Mouse (Mus musculus) limb, embryonic 13.5 days (tissue): ENCODE data around the gene Phf12. TPM values are rescaled to one million over a fixed set of nuclear protein-coding genes. Genes with fewer than 3 reads are reported as not detected.
"Not testable (repeated sequence)": the region's sequence is repeated elsewhere in the genome, so short reads cannot be mapped to it uniquely, and the experiment has no call there.

Source experiments
- ATAC-seq: fragments of 200-750 bp; cut with Nextera tagmentation; 2 replicates; pipeline ENCODE4 v1.8.0; 2017; ENCODE audit warnings: low read depth, moderate number of reproducible peaks, moderate TSS enrichment; ENCODE audit not compliant: low FRiP score
- H3K27ac ChIP-seq: fragments of 300-500 bp; sonication (generic); 2 replicates; pipeline ENCODE4 v1.5.1; 2015; ENCODE audit warnings: inconsistent platforms, mild to moderate bottlenecking, moderate library complexity
- H3K27me3 ChIP-seq: fragments of 300-500 bp; sonication (generic); 2 replicates; pipeline ENCODE4 v1.6.1; 2015; ENCODE audit warnings: mild to moderate bottlenecking, inconsistent platforms
- H3K36me3 ChIP-seq: fragments of 300-500 bp; sonication (generic); 2 replicates; pipeline ENCODE4 v1.6.1; 2015; ENCODE audit warnings: inconsistent platforms, mild to moderate bottlenecking, moderate library complexity
- H3K4me1 ChIP-seq: fragments of 300-500 bp; sonication (generic); 2 replicates; pipeline ENCODE4 v1.6.1; 2015; ENCODE audit warnings: inconsistent platforms
- H3K4me2 ChIP-seq: fragments of 300-500 bp; sonication (generic); replicated peaks from 2 replicates; pipeline ENCODE4 v1.6.1; 2015; ENCODE audit warnings: inconsistent platforms, mild to moderate bottlenecking, moderate library complexity
- H3K4me3 ChIP-seq: fragments of 300-500 bp; sonication (generic); 2 replicates; pipeline ENCODE4 v1.5.1; 2015; ENCODE audit warnings: moderate library complexity, mild to moderate bottlenecking, inconsistent platforms
- H3K9ac ChIP-seq: fragments of 300-500 bp; sonication (generic); 2 replicates; pipeline ENCODE4 v1.6.1; 2015; ENCODE audit warnings: mild to moderate bottlenecking, inconsistent platforms
- H3K9me3 ChIP-seq: fragments of 300-500 bp; sonication (generic); 2 replicates; pipeline ENCODE4 v1.6.1; 2016; ENCODE audit warnings: inconsistent platforms
- WGBS: fragments of 180-500 bp; shearing (Covaris S2); methylation state at CpG from one replicate; pipeline ENCODE4 v1.1.7; 2015; 5-methylcytosine and 5-hydroxymethylcytosine counted together
- polyA plus RNA-seq: library from polyadenylated mRNA; unstranded; fragments of >200 nt; fragmentation: Nextera tagmentation; extraction: Ambion mirVana; gene quantifications from 2 replicates; pipeline ENCODE4 v1.2.1, GENCODE M21; 2015

The Phf12 gene
- polyA plus RNA-seq, 1 experiment from 2014 or later, result 21.5 TPM

DNA sequence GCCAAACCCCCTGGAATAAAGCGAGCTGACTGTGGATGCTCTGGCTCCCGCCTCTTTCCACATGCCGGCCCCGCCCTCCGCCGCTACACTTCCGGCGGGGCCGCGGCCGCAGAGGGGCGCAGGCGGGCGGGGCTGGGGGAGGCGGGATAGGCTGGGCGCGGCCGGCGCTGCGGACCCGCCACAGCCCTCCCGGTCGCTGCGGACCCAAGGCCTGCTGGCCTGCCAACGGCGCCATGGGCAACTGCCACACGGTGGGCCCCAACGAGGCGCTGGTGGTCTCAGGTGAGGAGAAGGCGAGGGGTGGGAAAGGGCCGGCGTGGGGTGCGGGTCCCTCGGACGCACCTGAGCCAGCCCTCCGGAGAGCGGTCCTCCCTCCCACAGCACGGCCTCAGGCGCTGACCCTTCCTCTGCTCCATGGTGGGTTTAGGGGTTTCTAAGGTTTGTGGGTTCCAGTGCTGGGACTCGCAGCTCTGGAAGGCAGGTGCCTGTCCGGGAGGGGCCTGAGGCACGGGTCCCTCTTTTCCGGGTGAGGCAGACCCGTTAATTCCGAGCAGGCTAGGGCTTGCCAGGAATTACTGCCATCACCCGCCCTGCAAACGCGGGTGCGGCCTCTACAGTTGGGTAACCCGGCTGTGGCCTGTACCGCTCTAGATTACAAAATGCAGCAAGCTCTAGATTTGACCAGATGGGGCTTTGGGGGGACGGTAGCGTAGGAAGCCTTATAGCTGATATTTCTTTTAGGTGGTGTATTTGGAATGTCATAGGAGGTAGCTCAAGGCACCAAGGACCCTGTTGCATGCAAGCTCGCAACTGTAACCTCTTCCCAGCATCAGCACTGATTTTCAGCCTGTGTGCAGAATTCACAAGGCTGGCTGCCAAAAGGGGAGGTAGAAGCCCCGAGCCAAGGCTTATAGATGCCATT, 55.5 kb downstream of the Phf12 start, which contains the start of gene Flot2:
Gene Flot2 (plus strand): TSS at position 101 of the 922 bp plus-strand sequence.
- peak within 1 kb of the TSS; percentile 89 for H3K4me2 ChIP-seq
- H3K27me3 ChIP-seq, result no peaks in the 10 kb centered on the region
- H3K9ac ChIP-seq, result peak within 1 kb of the TSS; percentile 88
- peaks cover 28% of the 10 kb centered on the region for H3K4me1 ChIP-seq
- H3K9me3 ChIP-seq, result peaks cover 5% of the 10 kb centered on the region; the same call in 1 of the 2 replicates
- 2% methylated on average over 53 of the region's 55 CpGs for WGBS
- H3K4me3 ChIP-seq, result peak within 1 kb of the TSS; percentile 88
- peak within 1 kb of the TSS; percentile 72; the same call in 1 of the 2 replicates for H3K27ac ChIP-seq
- peaks cover 42% of the 10 kb centered on the region for H3K36me3 ChIP-seq
- peak; percentile 84 for ATAC-seq

DNA sequence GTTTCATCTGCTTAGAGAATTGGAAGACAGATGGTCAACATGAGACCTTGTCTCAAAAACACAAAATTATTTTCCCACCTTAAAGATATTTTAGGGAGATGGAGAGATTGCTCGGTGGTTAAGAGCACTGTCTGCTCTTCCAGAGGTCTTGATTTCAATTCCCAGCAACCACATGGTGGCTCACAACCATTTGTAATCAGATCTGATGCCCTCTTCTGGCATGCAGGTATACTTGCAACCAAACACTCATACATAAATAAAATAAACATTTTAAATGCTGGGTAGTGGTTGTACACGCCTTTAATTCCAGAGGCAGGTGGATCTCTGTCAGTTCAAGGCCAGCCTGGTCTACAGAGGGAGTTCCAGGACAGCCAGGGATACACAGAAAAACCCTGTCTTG, 58.3 kb downstream of the Phf12 start:
- Histone ChIP-seq H3K36me3 (peaks cover 29% of the 10 kb centered on the region), H3K9me3 (peaks cover 5% of the 10 kb centered on the region; the same call in 1 of the 2 replicates), H3K4me2 (no peak overlapping the region), H3K4me1 (peaks cover 32% of the 10 kb centered on the region), H3K27me3 (no peaks in the 10 kb centered on the region), H3K4me3 (no peak overlapping the region), H3K9ac (no peak overlapping the region), H3K27ac (no peak overlapping the region)
- ATAC-seq, result no peak
- 74% methylated on average over 2 of the region's 2 CpGs for WGBS

DNA sequence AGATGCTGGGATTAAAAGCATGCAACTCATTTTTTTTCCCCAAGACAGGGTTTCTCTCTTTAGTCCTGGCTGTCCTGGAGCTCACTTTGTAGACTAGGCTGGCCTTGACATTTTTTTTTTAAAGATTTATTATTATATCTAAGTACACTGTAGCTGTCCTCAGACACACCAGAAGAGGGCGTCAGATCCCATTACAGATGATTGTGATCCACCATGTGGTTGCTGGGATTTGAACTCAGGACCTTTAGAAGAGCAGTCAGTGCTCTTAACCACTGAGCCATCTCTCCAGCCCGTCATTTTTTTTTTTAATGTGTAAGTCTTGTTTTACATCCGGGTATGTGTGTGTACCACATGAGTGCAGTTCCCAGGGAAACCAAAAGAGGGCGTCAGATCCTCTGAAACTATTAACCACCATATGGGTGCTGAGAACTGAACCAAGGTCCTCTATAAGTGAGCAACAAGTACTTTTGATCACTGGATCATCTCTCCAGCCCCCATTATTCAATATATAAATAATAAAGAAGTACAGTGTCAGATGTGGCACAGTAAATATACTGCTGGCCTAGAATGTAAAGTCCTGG, 59.8 kb downstream of the Phf12 start:
- not testable (repeated sequence) for H3K9me3 ChIP-seq, H3K4me3 ChIP-seq, H3K9ac ChIP-seq, H3K27ac ChIP-seq, ATAC-seq, H3K27me3 ChIP-seq, H3K4me2 ChIP-seq
- H3K4me1 ChIP-seq, result peaks cover 23% of the 10 kb centered on the region
- WGBS, result 94% methylated on average over 4 of the region's 4 CpGs
- peaks cover 21% of the 10 kb centered on the region for H3K36me3 ChIP-seq

DNA sequence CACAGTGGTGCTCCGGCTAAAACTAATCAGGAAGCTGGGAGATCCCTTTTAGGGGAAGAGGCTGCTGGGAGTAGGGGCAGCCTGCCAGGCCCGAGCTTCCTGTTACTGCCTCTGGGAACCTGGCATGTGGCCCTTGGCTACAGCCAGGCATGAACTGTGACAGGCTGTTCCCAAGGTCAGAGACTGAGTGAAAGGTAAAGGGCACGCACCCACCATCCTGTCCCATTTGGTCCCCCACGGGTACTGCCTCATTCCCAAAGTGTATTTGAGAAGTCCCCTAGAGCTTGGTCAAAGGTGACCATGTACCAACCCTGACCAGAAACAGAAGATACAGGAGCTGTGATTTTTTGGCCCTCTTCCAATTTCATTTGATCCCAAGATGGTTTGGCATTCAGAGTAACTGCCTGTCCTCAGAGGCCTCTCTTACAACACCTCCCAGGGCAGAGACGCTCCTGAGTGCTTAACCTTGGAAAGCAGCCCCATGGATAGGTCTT, 62.3 kb downstream of the Phf12 start:
- ATAC-seq, result no peak
- peaks cover 8% of the 10 kb centered on the region; the same call in 1 of the 2 replicates for H3K4me1 ChIP-seq

DNA sequence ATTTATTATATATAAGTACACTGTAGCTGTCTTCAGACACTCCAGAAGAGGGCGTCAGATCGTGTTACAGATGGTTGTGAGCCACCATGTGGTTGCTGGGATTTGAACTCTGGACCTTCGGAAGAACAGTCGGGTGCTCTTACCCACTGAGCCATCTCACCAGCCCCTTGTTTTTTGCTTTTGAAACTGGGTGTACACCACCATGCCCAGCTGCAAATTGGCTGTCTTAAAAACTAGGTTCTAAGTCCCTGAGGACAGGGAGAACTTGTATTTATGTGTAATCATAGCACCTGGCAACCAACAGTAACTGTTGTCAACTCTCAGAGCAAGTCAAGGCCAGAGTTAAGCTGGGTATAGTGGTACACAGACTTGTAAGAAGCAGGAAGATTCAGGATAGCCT, 66.1 kb downstream of the Phf12 start:
- 100% methylated on average over 4 of the region's 4 CpGs for WGBS

More for the DNA sequence above, 62.3 kb downstream of the Phf12 start:
- Histone ChIP-seq H3K4me3 (no peak overlapping the region), H3K9me3 (peaks cover 5% of the 10 kb centered on the region; the same call in 1 of the 2 replicates), H3K4me2 (no peak overlapping the region), H3K27ac (no peak overlapping the region), H3K9ac (no peak overlapping the region), H3K36me3 (peaks cover 23% of the 10 kb centered on the region), H3K27me3 (no peaks in the 10 kb centered on the region)
- WGBS, result 77% methylated on average over 5 of the region's 5 CpGs

DNA sequence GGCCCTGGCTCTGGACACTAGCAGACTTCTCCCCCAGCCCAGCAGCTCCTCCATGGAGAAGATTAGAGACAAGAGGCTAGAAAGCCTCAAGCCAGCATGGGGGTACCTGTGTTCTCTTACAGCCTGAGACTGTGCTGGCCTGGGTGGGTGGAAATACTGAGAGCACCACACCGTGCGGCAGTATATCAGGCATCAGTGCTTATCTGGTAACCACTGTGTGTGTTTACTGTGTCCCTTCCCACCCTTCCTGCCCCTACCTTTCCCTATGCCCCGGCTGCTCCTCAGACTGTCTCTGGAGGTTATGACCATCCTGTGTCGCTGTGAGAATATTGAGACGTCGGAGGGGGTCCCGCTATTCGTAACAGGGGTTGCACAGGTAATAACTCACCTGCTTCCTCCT, 70.5 kb downstream of the Phf12 start:
- no peak for ATAC-seq
- Histone ChIP-seq H3K27me3 (no peaks in the 10 kb centered on the region), H3K4me3 (no peak overlapping the region), H3K36me3 (peaks cover 75% of the 10 kb centered on the region), H3K9ac (no peak overlapping the region), H3K4me1 (no peaks in the 10 kb centered on the region), H3K4me2 (no peak overlapping the region), H3K9me3 (no peaks in the 10 kb centered on the region), H3K27ac (no peak overlapping the region)
- 89% methylated on average over 8 of the region's 8 CpGs for WGBS

More for the DNA sequence above, 66.1 kb downstream of the Phf12 start:
- H3K9me3 ChIP-seq, H3K4me3 ChIP-seq, H3K9ac ChIP-seq, H3K4me2 ChIP-seq, H3K4me1 ChIP-seq, H3K27me3 ChIP-seq, H3K27ac ChIP-seq, ATAC-seq: not testable (repeated sequence)
- H3K36me3 ChIP-seq, result peaks cover 32% of the 10 kb centered on the region

DNA sequence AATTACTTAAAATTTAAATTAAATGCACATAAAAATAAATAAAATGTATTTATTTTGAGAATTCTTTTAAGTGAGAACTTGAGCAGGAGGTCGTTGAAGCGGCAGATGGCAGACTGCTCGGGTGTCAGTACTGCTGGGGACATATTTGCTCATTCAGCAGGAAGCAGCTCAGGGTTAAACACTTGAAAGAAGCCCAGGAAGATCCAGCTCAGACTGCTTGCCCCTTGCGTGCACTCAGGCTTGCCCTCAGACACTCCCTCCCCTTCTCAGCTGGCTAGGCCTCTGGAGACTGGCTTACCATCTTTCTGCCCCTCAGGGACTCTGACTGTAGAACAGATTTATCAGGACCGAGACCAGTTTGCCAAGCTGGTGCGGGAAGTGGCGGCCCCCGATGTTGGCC, 74.4 kb downstream of the Phf12 start:
- Histone ChIP-seq H3K4me2 (no peak overlapping the region), H3K36me3 (peaks cover 72% of the 10 kb centered on the region), H3K9ac (no peak overlapping the region), H3K27ac (no peak overlapping the region), H3K4me3 (no peak overlapping the region), H3K27me3 (no peaks in the 10 kb centered on the region), H3K4me1 (peaks cover 5% of the 10 kb centered on the region), H3K9me3 (no peaks in the 10 kb centered on the region)
- 83% methylated on average over 8 of the region's 8 CpGs for WGBS
- no peak for ATAC-seq

DNA sequence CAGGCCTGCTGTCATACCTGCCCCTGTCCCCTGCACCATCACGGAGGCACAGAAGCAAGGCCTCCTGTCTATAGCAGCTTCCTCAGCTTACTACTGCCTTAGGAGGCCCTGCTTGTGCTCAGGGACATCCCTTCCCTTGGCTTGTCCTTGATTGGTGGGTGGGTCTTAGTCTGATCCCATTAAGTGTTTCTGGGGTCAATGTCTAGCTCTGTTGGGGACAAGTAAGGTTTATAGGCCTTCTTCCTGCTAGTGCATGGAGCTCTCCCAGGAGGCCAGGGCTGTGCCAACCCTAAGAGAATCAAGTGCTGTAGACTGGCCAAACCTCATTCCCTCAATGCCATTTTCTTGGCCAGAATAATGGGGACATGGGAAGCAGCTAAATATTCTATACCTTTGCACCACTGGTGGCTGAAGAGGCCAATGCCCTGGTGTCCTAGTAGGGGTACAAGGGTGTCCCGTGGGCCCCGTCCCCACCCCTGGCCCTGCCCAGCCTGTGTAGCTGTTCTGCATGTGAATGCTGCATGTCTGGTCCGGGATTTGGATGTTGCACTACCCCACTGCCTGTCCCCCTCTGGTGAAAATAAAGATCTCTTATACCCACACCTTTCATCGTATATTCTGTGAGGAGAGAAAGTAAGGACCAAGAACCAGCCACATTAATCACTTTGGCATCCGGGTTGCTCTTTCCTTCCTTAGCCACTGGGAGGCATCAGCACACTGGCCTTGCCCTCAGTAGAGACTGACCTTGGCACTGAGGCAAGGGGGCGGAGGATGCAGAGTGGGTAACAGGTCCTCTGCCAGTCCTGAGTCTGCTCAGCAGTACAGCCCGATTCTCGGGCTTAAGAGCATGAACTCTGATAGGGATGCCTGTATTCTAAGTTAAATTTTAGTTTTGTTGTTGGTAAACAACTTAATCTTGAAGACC, 77.5 kb downstream of the Phf12 start:
- ATAC-seq, result peak; percentile 29; the same call in 1 of the 2 replicates
- H3K27ac ChIP-seq, result no peak overlapping the region
- H3K27me3 ChIP-seq, result no peaks in the 10 kb centered on the region
- no peak overlapping the region for H3K4me2 ChIP-seq
- peaks cover 48% of the 10 kb centered on the region for H3K36me3 ChIP-seq
- H3K9me3 ChIP-seq, result no peaks in the 10 kb centered on the region
- H3K4me1 ChIP-seq, result peaks cover 8% of the 10 kb centered on the region
- 54% methylated on average over 9 of the region's 9 CpGs for WGBS
- H3K4me3 ChIP-seq, result no peak overlapping the region
- no peak overlapping the region for H3K9ac ChIP-seq

DNA sequence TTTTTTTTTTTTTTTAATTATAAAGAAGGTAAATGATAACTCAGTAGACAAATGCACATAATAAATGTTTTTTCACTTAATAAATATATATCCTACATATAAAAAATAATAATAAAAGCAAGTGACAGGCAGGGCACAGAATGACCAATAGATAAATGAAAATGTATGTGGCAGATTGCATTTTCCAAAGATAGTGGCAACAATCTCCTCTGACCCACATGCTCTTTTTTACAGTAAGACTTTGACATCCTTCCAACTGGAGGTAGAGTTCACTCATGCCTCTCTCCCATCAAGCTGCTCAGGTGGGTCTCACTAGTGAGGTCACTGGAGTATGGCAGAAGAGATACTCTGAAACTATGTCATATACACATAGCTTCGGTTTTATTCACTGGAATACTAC, 80.0 kb downstream of the Phf12 start:
- Histone ChIP-seq H3K4me1 (peaks cover 8% of the 10 kb centered on the region), H3K27me3 (no peaks in the 10 kb centered on the region), H3K27ac (no peak overlapping the region), H3K4me3 (no peak overlapping the region), H3K9ac (no peak overlapping the region), H3K9me3 (no peaks in the 10 kb centered on the region), H3K36me3 (peaks cover 25% of the 10 kb centered on the region), H3K4me2 (no peak overlapping the region)
- no peak for ATAC-seq
- 86% methylated on average over 1 of the region's 1 CpGs for whole genome bisulfite sequencing

DNA sequence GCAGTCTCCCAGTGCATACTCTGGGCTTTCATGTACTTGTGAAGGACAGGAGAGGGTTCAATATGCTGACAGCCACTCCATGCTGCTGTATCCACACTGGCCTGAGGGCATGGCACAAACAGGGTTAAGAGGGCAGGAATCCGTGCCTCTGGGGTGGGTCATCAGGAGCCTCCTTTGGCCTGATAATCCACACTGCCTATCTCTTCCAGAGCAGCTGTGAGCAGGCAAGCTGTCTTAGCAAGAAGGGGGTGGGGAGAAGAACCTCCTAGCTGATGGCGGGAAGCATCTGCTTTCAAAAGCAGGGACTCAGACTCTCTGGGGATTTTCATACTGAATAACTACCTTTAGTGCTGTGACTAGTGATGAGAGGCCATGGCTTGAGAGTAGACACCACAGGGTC, 83.4 kb downstream of the Phf12 start:
- Histone ChIP-seq H3K4me3 (no peak overlapping the region), H3K9ac (0 out of 2 replicates have a peak overlapping the region, but pooled peaks have one; percentile 8), H3K9me3 (no peaks in the 10 kb centered on the region), H3K4me1 (peaks cover 6% of the 10 kb centered on the region), H3K4me2 (no peak overlapping the region), H3K36me3 (no peaks in the 10 kb centered on the region), H3K27ac (no peak overlapping the region), H3K27me3 (no peaks in the 10 kb centered on the region)
- 61% methylated on average over 2 of the region's 2 CpGs for WGBS
- no peak for ATAC-seq

DNA sequence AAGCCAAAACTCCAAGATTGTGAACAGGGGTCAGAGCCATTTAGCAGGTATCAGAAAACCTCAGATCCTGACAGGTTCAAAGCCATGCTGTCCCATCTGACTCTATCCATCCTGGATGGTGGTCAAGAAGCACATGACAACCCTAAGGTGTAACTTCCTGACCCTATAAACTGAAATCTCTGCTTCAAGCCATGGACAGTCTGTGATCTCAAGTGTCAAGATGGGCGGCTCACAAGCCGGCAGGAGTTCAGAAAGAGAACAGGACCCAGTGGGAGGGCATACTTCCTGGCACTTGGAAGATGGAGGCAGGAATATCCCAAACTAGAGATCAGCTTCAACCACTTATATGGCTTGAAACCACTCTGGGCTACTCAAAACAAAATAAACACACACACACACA, 84.1 kb downstream of the Phf12 start:
- no peak overlapping the region for H3K27ac ChIP-seq
- no peak; the same call in 1 of the 2 replicates for ATAC-seq
- H3K4me3 ChIP-seq, result no peak overlapping the region
- H3K36me3 ChIP-seq, result no peaks in the 10 kb centered on the region
- H3K4me2 ChIP-seq, result no peak overlapping the region
- H3K9ac ChIP-seq, result no peak overlapping the region
- H3K9me3 ChIP-seq, result no peaks in the 10 kb centered on the region
- 65% methylated on average over 2 of the region's 2 CpGs for WGBS
- H3K27me3 ChIP-seq, result no peaks in the 10 kb centered on the region
- H3K4me1 ChIP-seq, result peaks cover 6% of the 10 kb centered on the region
